Mouse (Mus musculus): ENCODE results near the gene Ick. TPM values are rescaled to one million over a fixed set of nuclear protein-coding genes. Genes with fewer than 3 reads are reported as not detected.
A peak's percentile ranks its signal among the peaks of the same experiment; 100 is the strongest.

Ick gene
- polyA plus RNA-seq, 1 experiment from 2014 or later: 25.7 TPM

GRCm38 (mm10) chr9:78107912-78108795 is 838 bp upstream of the Ick start:
- Histone ChIP-seq H3K4me1 (replicated peaks; ENCODE audit: control insufficient read depth, insufficient read depth, low read length) (peaks cover 33% of the 10 kb centered on the region), H3K4me3 (ENCODE audit: low read depth, low read length) (peak overlapping the region; percentile 83), H3K9ac (ENCODE audit: low read length) (peak overlapping the region; percentile 84), H3K36me3 (ENCODE audit: control insufficient read depth, insufficient read depth, low read length) (peaks cover 16% of the 10 kb centered on the region; the same call in 1 of the 2 replicates), H3K27me3 (replicated peaks; ENCODE audit: control insufficient read depth, insufficient read depth, low read length) (no peaks in the 10 kb centered on the region), H3K9me3 (ENCODE audit: control insufficient read depth, low read length) (no peaks in the 10 kb centered on the region), H3K4me2 (ENCODE audit: low read length) (peak overlapping the region; percentile 80), H3K27ac (ENCODE audit: low read depth) (peak overlapping the region; percentile 89)
- ATAC-seq (replicated peaks; ENCODE audit: low FRiP score, low TSS enrichment, low read depth) (peak; percentile 77), DNase-seq (ENCODE audit: low spot score) (peak; percentile 89)
- under 1% methylated on average over 85 of the region's 88 CpGs for WGBS

GRCm38 (mm10) chr9:78109656-78110055 is 664 bp downstream of the Ick start:
- ATAC-seq (replicated peaks; ENCODE audit: low FRiP score, low TSS enrichment, low read depth): no peak
- H3K4me3 ChIP-seq (ENCODE audit: low read depth, low read length): peak overlapping the region; percentile 83
- peak overlapping the region; percentile 80 for H3K4me2 ChIP-seq (ENCODE audit: low read length)
- 0 out of 2 replicates have a peak, but pooled peaks cover 5% of the 10 kb centered on the region for H3K36me3 ChIP-seq (ENCODE audit: control insufficient read depth, insufficient read depth, low read length)
- H3K27ac ChIP-seq (ENCODE audit: low read depth): no peak overlapping the region
- no peaks in the 10 kb centered on the region for H3K27me3 ChIP-seq (replicated peaks; ENCODE audit: control insufficient read depth, insufficient read depth, low read length)
- H3K4me1 ChIP-seq (replicated peaks; ENCODE audit: control insufficient read depth, insufficient read depth, low read length): peaks cover 34% of the 10 kb centered on the region
- H3K9ac ChIP-seq (ENCODE audit: low read length): no peak overlapping the region
- WGBS: 45% methylated on average over 5 of the region's 5 CpGs
- no peaks in the 10 kb centered on the region for H3K9me3 ChIP-seq (ENCODE audit: control insufficient read depth, low read length)
- no peak for DNase-seq (ENCODE audit: low spot score)

GRCm38 (mm10) chr9:78111456-78111855 is 2.5 kb downstream of the Ick start:
- ATAC-seq (replicated peaks; ENCODE audit: low FRiP score, low TSS enrichment, low read depth) (no peak), DNase-seq (ENCODE audit: low spot score) (no peak)
- H3K4me3 ChIP-seq (ENCODE audit: low read depth, low read length): no peak overlapping the region
- no peak overlapping the region for H3K9ac ChIP-seq (ENCODE audit: low read length)
- H3K36me3 ChIP-seq (ENCODE audit: control insufficient read depth, insufficient read depth, low read length): no peaks in the 10 kb centered on the region
- WGBS: 74% methylated on average over 2 of the region's 2 CpGs
- H3K4me1 ChIP-seq (replicated peaks; ENCODE audit: control insufficient read depth, insufficient read depth, low read length): peaks cover 32% of the 10 kb centered on the region
- H3K9me3 ChIP-seq (ENCODE audit: control insufficient read depth, low read length): no peaks in the 10 kb centered on the region
- H3K4me2 ChIP-seq (ENCODE audit: low read length): no peak overlapping the region
- no peaks in the 10 kb centered on the region for H3K27me3 ChIP-seq (replicated peaks; ENCODE audit: control insufficient read depth, insufficient read depth, low read length)
- no peak overlapping the region for H3K27ac ChIP-seq (ENCODE audit: low read depth)

GRCm38 (mm10) chr9:78112770-78113537 is 4.0 kb downstream of the Ick start:
- no peaks in the 10 kb centered on the region for H3K27me3 ChIP-seq (replicated peaks; ENCODE audit: control insufficient read depth, insufficient read depth, low read length)
- H3K27ac ChIP-seq (ENCODE audit: low read depth): peak overlapping the region; percentile 83
- H3K4me1 ChIP-seq (replicated peaks; ENCODE audit: control insufficient read depth, insufficient read depth, low read length): peaks cover 25% of the 10 kb centered on the region
- ATAC-seq (replicated peaks; ENCODE audit: low FRiP score, low TSS enrichment, low read depth) (peak; percentile 71), DNase-seq (ENCODE audit: low spot score) (peak; percentile 97)
- H3K9me3 ChIP-seq (ENCODE audit: control insufficient read depth, low read length): no peaks in the 10 kb centered on the region
- peak overlapping the region; percentile 72 for H3K4me2 ChIP-seq (ENCODE audit: low read length)
- H3K9ac ChIP-seq (ENCODE audit: low read length): peak overlapping the region; percentile 95
- H3K4me3 ChIP-seq (ENCODE audit: low read depth, low read length): peak overlapping the region; percentile 85
- 1% methylated on average over 47 of the region's 47 CpGs for WGBS
- no peaks in the 10 kb centered on the region for H3K36me3 ChIP-seq (ENCODE audit: control insufficient read depth, insufficient read depth, low read length)

GRCm38 (mm10) chr9:78113538-78113885 is 4.5 kb downstream of the Ick start:
- ATAC-seq (replicated peaks; ENCODE audit: low FRiP score, low TSS enrichment, low read depth): peak; percentile 22; the same call in 1 of the 2 replicates
- H3K4me2 ChIP-seq (ENCODE audit: low read length): peak overlapping the region; percentile 72
- peak overlapping the region; percentile 95 for H3K9ac ChIP-seq (ENCODE audit: low read length)
- no peak for DNase-seq (ENCODE audit: low spot score)
- H3K36me3 ChIP-seq (ENCODE audit: control insufficient read depth, insufficient read depth, low read length): 0 out of 2 replicates have a peak, but pooled peaks cover 4% of the 10 kb centered on the region
- peaks cover 25% of the 10 kb centered on the region for H3K4me1 ChIP-seq (replicated peaks; ENCODE audit: control insufficient read depth, insufficient read depth, low read length)
- H3K27me3 ChIP-seq (replicated peaks; ENCODE audit: control insufficient read depth, insufficient read depth, low read length): no peaks in the 10 kb centered on the region
- peak overlapping the region; percentile 85 for H3K4me3 ChIP-seq (ENCODE audit: low read depth, low read length)
- no peaks in the 10 kb centered on the region for H3K9me3 ChIP-seq (ENCODE audit: control insufficient read depth, low read length)
- H3K27ac ChIP-seq (ENCODE audit: low read depth): peak overlapping the region; percentile 83
- under 1% methylated on average over 14 of the region's 14 CpGs for WGBS

GRCm38 (mm10) chr9:78115746-78116145 is 6.8 kb downstream of the Ick start:
- peak overlapping the region; percentile 47; the same call in 1 of the 2 replicates for H3K27ac ChIP-seq (ENCODE audit: low read depth)
- no peak overlapping the region for H3K4me3 ChIP-seq (ENCODE audit: low read depth, low read length)
- ATAC-seq (replicated peaks; ENCODE audit: low FRiP score, low TSS enrichment, low read depth) (no peak), DNase-seq (ENCODE audit: low spot score) (no peak)
- H3K4me2 ChIP-seq (ENCODE audit: low read length): no peak overlapping the region
- 64% methylated on average over 9 of the region's 9 CpGs for WGBS
- H3K36me3 ChIP-seq (ENCODE audit: control insufficient read depth, insufficient read depth, low read length): 0 out of 2 replicates have a peak, but pooled peaks cover 4% of the 10 kb centered on the region
- no peaks in the 10 kb centered on the region for H3K27me3 ChIP-seq (replicated peaks; ENCODE audit: control insufficient read depth, insufficient read depth, low read length)
- H3K9me3 ChIP-seq (ENCODE audit: control insufficient read depth, low read length): no peaks in the 10 kb centered on the region
- no peak overlapping the region for H3K9ac ChIP-seq (ENCODE audit: low read length)
- H3K4me1 ChIP-seq (replicated peaks; ENCODE audit: control insufficient read depth, insufficient read depth, low read length): peaks cover 16% of the 10 kb centered on the region

- H3K9ac ChIP-seq (ENCODE audit: low read length): no peak overlapping the region
- peaks cover 24% of the 10 kb centered on the region for H3K4me1 ChIP-seq (replicated peaks; ENCODE audit: control insufficient read depth, insufficient read depth, low read length)
- 71% methylated on average over 2 of the region's 2 CpGs for WGBS
- no peak overlapping the region for H3K27ac ChIP-seq (ENCODE audit: low read depth)
- H3K4me3 ChIP-seq (ENCODE audit: low read depth, low read length): no peak overlapping the region
- DNase-seq (ENCODE audit: low spot score): no peak
- 0 out of 2 replicates have a peak, but pooled peaks cover 4% of the 10 kb centered on the region for H3K36me3 ChIP-seq (ENCODE audit: control insufficient read depth, insufficient read depth, low read length)
- no peaks in the 10 kb centered on the region for H3K27me3 ChIP-seq (replicated peaks; ENCODE audit: control insufficient read depth, insufficient read depth, low read length)
- ATAC-seq (replicated peaks; ENCODE audit: low FRiP score, low TSS enrichment, low read depth): peak; percentile 51; the same call in 1 of the 2 replicates
- H3K9me3 ChIP-seq (ENCODE audit: control insufficient read depth, low read length): no peaks in the 10 kb centered on the region
- no peak overlapping the region for H3K4me2 ChIP-seq (ENCODE audit: low read length)
Observed at GRCm38 (mm10) chr9:78117690-78118089, 8.7 kb downstream of the Ick start.

- H3K27ac ChIP-seq (ENCODE audit: low read depth): 0 out of 2 replicates have a peak overlapping the region, but pooled peaks have one; percentile 27
- 74% methylated on average over 8 of the region's 8 CpGs for WGBS
- ATAC-seq (replicated peaks; ENCODE audit: low FRiP score, low TSS enrichment, low read depth): no peak
Observed at GRCm38 (mm10) chr9:78121358-78121757, 12.4 kb downstream of the Ick start.

More at GRCm38 (mm10) chr9:78121358-78121757, 12.4 kb downstream of the Ick start:
- H3K36me3 ChIP-seq (ENCODE audit: control insufficient read depth, insufficient read depth, low read length): 0 out of 2 replicates have a peak, but pooled peaks cover 4% of the 10 kb centered on the region
- no peak overlapping the region for H3K4me2 ChIP-seq (ENCODE audit: low read length)
- H3K9ac ChIP-seq (ENCODE audit: low read length): no peak overlapping the region
- H3K9me3 ChIP-seq (ENCODE audit: control insufficient read depth, low read length): no peaks in the 10 kb centered on the region
- H3K4me1 ChIP-seq (replicated peaks; ENCODE audit: control insufficient read depth, insufficient read depth, low read length): peaks cover 12% of the 10 kb centered on the region
- H3K4me3 ChIP-seq (ENCODE audit: low read depth, low read length): no peak overlapping the region
- H3K27me3 ChIP-seq (replicated peaks; ENCODE audit: control insufficient read depth, insufficient read depth, low read length): no peaks in the 10 kb centered on the region
- DNase-seq (ENCODE audit: low spot score): no peak
